Mouse (Mus musculus): ENCODE measurements around the gene Fnbp4. TPM values are rescaled to one million over a fixed set of nuclear protein-coding genes. Genes with fewer than 3 reads are reported as not detected.

The Fnbp4 gene
- 10 to 100 TPM; 46.9 to 51.0 TPM for total RNA-seq (2021)
- long read RNA-seq, full-length matches to known transcripts: 3 of 7 reads
- long read RNA-seq, partial matches to known transcripts: 1 of 7 reads
- long read RNA-seq, other reads (novel, unspliced or antisense): 3 of 7 reads

GRCm38 (mm10) chr2:90745053-90745678 is at the start of gene Fnbp4:
TSS of gene Fnbp4 (plus strand) at chr2:90745370.
- peak; percentile 99 for DNase-seq (ENCODE audit: low spot score in 2 of 2)

- no peak for DNase-seq (ENCODE audit: low spot score in 2 of 2)
Observed at GRCm38 (mm10) chr2:90700943-90701342, 44.2 kb upstream of the Fnbp4 start.

GRCm38 (mm10) chr2:90708548-90708947 is 36.6 kb upstream of the Fnbp4 start:
- no peak for DNase-seq (ENCODE audit: low spot score in 2 of 2)

GRCm38 (mm10) chr2:90715555-90716092 is 29.5 kb upstream of the Fnbp4 start:
- no peak for DNase-seq (ENCODE audit: low spot score in 2 of 2)

GRCm38 (mm10) chr2:90717366-90717765 is 27.8 kb upstream of the Fnbp4 start:
- DNase-seq (ENCODE audit: low spot score in 2 of 2): no peak

- no peak for DNase-seq (ENCODE audit: low spot score in 2 of 2)
Observed at GRCm38 (mm10) chr2:90717948-90718347, 27.2 kb upstream of the Fnbp4 start.

GRCm38 (mm10) chr2:90726818-90727217 is 18.4 kb upstream of the Fnbp4 start:
- DNase-seq (ENCODE audit: low spot score in 2 of 2): no peak

GRCm38 (mm10) chr2:90735326-90735725 is 9.8 kb upstream of the Fnbp4 start:
- DNase-seq (ENCODE audit: low spot score in 2 of 2): no peak

GRCm38 (mm10) chr2:90738801-90739200 is 6.4 kb upstream of the Fnbp4 start:
- DNase-seq (ENCODE audit: low spot score in 2 of 2): no peak

- no peak for DNase-seq (ENCODE audit: low spot score in 2 of 2)
Observed at GRCm38 (mm10) chr2:90739327-90739726, 5.8 kb upstream of the Fnbp4 start.

GRCm38 (mm10) chr2:90739921-90740320 is 5.2 kb upstream of the Fnbp4 start:
- no peak for DNase-seq (ENCODE audit: low spot score in 2 of 2)

- DNase-seq (ENCODE audit: low spot score in 2 of 2): no peak
Observed at GRCm38 (mm10) chr2:90744285-90745052, 701 bp upstream of the Fnbp4 start.

- DNase-seq (ENCODE audit: low spot score in 2 of 2): peak; percentile 22 to 49
Observed at GRCm38 (mm10) chr2:90745740-90746537, 769 bp downstream of the Fnbp4 start.

- DNase-seq (ENCODE audit: low spot score in 2 of 2): no peak
Observed at GRCm38 (mm10) chr2:90746538-90746865, 1.3 kb downstream of the Fnbp4 start.

- DNase-seq (ENCODE audit: low spot score in 2 of 2): no peak
Observed at GRCm38 (mm10) chr2:90747131-90747530, 2.0 kb downstream of the Fnbp4 start.

GRCm38 (mm10) chr2:90749676-90750459 is 4.7 kb downstream of the Fnbp4 start:
- no peak for DNase-seq (ENCODE audit: low spot score in 2 of 2)

GRCm38 (mm10) chr2:90753565-90753964 is 8.4 kb downstream of the Fnbp4 start:
- DNase-seq (ENCODE audit: low spot score in 2 of 2): no peak

- no peak for DNase-seq (ENCODE audit: low spot score in 2 of 2)
Observed at GRCm38 (mm10) chr2:90754188-90754587, 9.0 kb downstream of the Fnbp4 start.

GRCm38 (mm10) chr2:90765123-90765522 is 20.0 kb downstream of the Fnbp4 start:
- DNase-seq (ENCODE audit: low spot score in 2 of 2): no peak

- DNase-seq (ENCODE audit: low spot score in 2 of 2): no peak
Observed at GRCm38 (mm10) chr2:90781323-90781722, 36.2 kb downstream of the Fnbp4 start.

- no peak for DNase-seq (ENCODE audit: low spot score in 2 of 2)
Observed at GRCm38 (mm10) chr2:90781938-90782337, 36.8 kb downstream of the Fnbp4 start.

Measured in layer of hippocampus, adult 18-20 months (tissue).